Mouse (Mus musculus) spleen, adult 2 months (tissue): ENCODE measurements around the gene Ldhal6b. TPM values are rescaled to one million over a fixed set of nuclear protein-coding genes. Genes with fewer than 3 reads are reported as not detected.

Experiments used
- DNase-seq, 2 experiments: peaks; one replicate each; pipeline versions ENCODE4 v3.0.0 to v3.0.0-alpha.2; 2012 to 2021; ENCODE audit warnings: low spot score in 2 of 2, low read depth in 1 of 2
- H3K27ac ChIP-seq: fragments of 200-500 bp; 2 replicates; pipeline ENCODE4 v1.5.1; 2012; ENCODE audit warnings: low read length, inconsistent platforms; ENCODE audit not compliant: insufficient read depth
- H3K27me3 ChIP-seq: fragments of 200-500 bp; 2 replicates; pipeline ENCODE4 v1.6.1; 2012; ENCODE audit warnings: mild to moderate bottlenecking, moderate library complexity, low read length, inconsistent platforms; ENCODE audit not compliant: control insufficient read depth, insufficient read depth
- H3K36me3 ChIP-seq: fragments of 200-500 bp; 2 replicates; pipeline ENCODE4 v1.6.1; 2012; ENCODE audit warnings: mild to moderate bottlenecking, low read length, inconsistent platforms; ENCODE audit not compliant: control insufficient read depth, insufficient read depth
- H3K4me1 ChIP-seq: fragments of 200-500 bp; 2 replicates; pipeline ENCODE4 v1.6.1; 2011; ENCODE audit warnings: inconsistent platforms; ENCODE audit not compliant: control insufficient read depth, insufficient read depth, insufficient read length
- H3K4me3 ChIP-seq: fragments of 200-500 bp; 2 replicates; pipeline ENCODE4 v1.5.1; 2011; ENCODE audit warnings: mild to moderate bottlenecking, inconsistent platforms; ENCODE audit not compliant: insufficient read depth, insufficient read length; ENCODE audit errors: extremely low read depth
- CTCF ChIP-seq: fragments of 200-500 bp; IDR thresholded peaks from 2 replicates; pipeline ENCODE4 v1.5.1; 2011; ENCODE audit warnings: mild to moderate bottlenecking, inconsistent platforms; ENCODE audit not compliant: insufficient read depth, insufficient read length, insufficient replicate concordance; ENCODE audit errors: extremely low read depth
- POLR2A ChIP-seq: fragments of 200-500 bp; IDR thresholded peaks from 2 replicates; pipeline ENCODE4 v1.6.1; 2011; ENCODE audit warnings: low read depth, low read length, inconsistent platforms
- WGBS: fragments of 180-500 bp; shearing (Covaris S2); methylation state at CpG from one replicate; pipeline ENCODE4 v1.1.7; 2018; 5-methylcytosine and 5-hydroxymethylcytosine counted together
- polyA plus RNA-seq: library from polyadenylated mRNA; depleted of rRNA; stranded (reverse); fragments of >200 nt; gene quantifications from 2 replicates; pipeline ENCODE4 v1.2.3, GENCODE M21; 2012; rRNA removed

Ldhal6b gene
- polyA plus RNA-seq, 1 experiment: 0.44 TPM

DNA sequence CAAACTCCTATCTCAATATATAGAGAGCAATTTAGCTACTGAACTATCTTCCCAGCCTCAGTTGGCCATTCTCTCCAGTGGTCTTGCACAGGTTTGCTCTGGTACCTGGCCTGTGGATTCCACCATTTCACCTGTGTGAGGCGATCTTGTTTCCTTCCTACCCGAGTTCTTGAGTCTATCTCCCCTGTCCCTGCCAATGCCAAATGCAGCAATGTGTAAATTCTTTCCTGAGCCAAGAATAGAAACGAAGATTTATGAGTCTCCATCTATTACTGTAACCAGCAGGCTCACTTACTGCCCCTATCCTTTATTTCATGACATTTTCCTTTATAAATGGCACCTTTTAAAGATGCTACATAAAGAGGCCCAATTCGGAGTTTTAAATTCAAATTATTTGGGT is 47.5 kb downstream of the Ldhal6b start:
- TF ChIP-seq CTCF (no peak), POLR2A (no peak)

More for the DNA sequence above, 47.5 kb downstream of the Ldhal6b start:
- WGBS: 66% methylated on average over 4 of the region's 4 CpGs
- Histone ChIP-seq H3K27ac (no peak overlapping the region), H3K36me3 (no peaks in the 10 kb centered on the region), H3K27me3 (no peaks in the 10 kb centered on the region), H3K4me1 (no peaks in the 10 kb centered on the region), H3K4me3 (no peak overlapping the region)
- DNase-seq: no peak

Other genes starting within 250 kb of the Ldhal6b start
- gene Tmem242, start 21.5 kb upstream of the Ldhal6b start, polyA plus RNA-seq: 3.2 TPM in 2 replicates
- gene Zdhhc14, start 73.8 kb upstream of the Ldhal6b start, polyA plus RNA-seq: 5.7 and 7.2 TPM in 2 replicates